Mouse (Mus musculus) heart, embryonic 16.5 days (tissue): Measurements from ENCODE around the gene Tctex1d4. TPM values are rescaled to one million over a fixed set of nuclear protein-coding genes. Genes with fewer than 3 reads are reported as not detected.
A peak's percentile ranks its signal among the peaks of the same experiment; 100 is the strongest.

Experiments
- ATAC-seq: fragments of 200-750 bp; cut with Nextera tagmentation; replicated peaks from 2 replicates; pipeline ENCODE4 v1.8.0; 2017; ENCODE audit warnings: moderate number of reproducible peaks; ENCODE audit not compliant: insufficient read depth, low FRiP score; ENCODE audit errors: extremely low read depth
- H3K27ac ChIP-seq: fragments of 300-500 bp; sonication (generic); 2 replicates; pipeline ENCODE4 v1.5.1; 2014; ENCODE audit warnings: mild to moderate bottlenecking, low read length, control low read depth, moderate library complexity
- H3K27me3 ChIP-seq: fragments of 300-500 bp; sonication (generic); 2 replicates; pipeline ENCODE4 v1.6.1; 2014; ENCODE audit warnings: low read length, mixed read lengths; ENCODE audit not compliant: control insufficient read depth, insufficient read depth
- H3K36me3 ChIP-seq: fragments of 300-500 bp; sonication (generic); 2 replicates; pipeline ENCODE4 v1.6.1; 2014; ENCODE audit not compliant: control insufficient read depth, insufficient read depth
- H3K4me1 ChIP-seq: fragments of 300-500 bp; sonication (generic); 2 replicates; pipeline ENCODE4 v1.6.1; 2014; ENCODE audit warnings: low read length, mixed read lengths; ENCODE audit not compliant: control insufficient read depth, insufficient read depth
- H3K4me2 ChIP-seq: fragments of 300-500 bp; sonication (generic); 2 replicates; pipeline ENCODE4 v1.6.1; 2014; ENCODE audit warnings: low read depth, mild to moderate bottlenecking, control low read depth, low read length
- H3K4me3 ChIP-seq: fragments of 300-500 bp; sonication (generic); 2 replicates; pipeline ENCODE4 v1.5.1; 2014; ENCODE audit warnings: mild to moderate bottlenecking, control low read depth, low read length
- H3K9ac ChIP-seq: fragments of 300-500 bp; sonication (generic); 2 replicates; pipeline ENCODE4 v1.6.1; 2014; ENCODE audit warnings: low read length, control low read depth
- H3K9me3 ChIP-seq: fragments of 300-500 bp; sonication (generic); replicated peaks from 2 replicates; pipeline ENCODE4 v1.6.1; 2016; ENCODE audit warnings: low read length; ENCODE audit not compliant: control insufficient read depth
- WGBS: fragments of 180-500 bp; shearing (Covaris S2); extraction: QIAGEN DNeasy Blood & Tissue Kit; methylation state at CpG from one replicate; pipeline ENCODE4 v1.1.7; 2014; 5-methylcytosine and 5-hydroxymethylcytosine counted together
- polyA plus RNA-seq: library from polyadenylated mRNA; unstranded; fragments of >200 nt; fragmentation: Nextera tagmentation; extraction: Ambion mirVana; gene quantifications from 2 replicates; pipeline ENCODE4 v1.2.1, GENCODE M21; 2015

Tctex1d4 gene
- polyA plus RNA-seq, 1 experiment from 2014 or later, result 0.84 TPM

DNA sequence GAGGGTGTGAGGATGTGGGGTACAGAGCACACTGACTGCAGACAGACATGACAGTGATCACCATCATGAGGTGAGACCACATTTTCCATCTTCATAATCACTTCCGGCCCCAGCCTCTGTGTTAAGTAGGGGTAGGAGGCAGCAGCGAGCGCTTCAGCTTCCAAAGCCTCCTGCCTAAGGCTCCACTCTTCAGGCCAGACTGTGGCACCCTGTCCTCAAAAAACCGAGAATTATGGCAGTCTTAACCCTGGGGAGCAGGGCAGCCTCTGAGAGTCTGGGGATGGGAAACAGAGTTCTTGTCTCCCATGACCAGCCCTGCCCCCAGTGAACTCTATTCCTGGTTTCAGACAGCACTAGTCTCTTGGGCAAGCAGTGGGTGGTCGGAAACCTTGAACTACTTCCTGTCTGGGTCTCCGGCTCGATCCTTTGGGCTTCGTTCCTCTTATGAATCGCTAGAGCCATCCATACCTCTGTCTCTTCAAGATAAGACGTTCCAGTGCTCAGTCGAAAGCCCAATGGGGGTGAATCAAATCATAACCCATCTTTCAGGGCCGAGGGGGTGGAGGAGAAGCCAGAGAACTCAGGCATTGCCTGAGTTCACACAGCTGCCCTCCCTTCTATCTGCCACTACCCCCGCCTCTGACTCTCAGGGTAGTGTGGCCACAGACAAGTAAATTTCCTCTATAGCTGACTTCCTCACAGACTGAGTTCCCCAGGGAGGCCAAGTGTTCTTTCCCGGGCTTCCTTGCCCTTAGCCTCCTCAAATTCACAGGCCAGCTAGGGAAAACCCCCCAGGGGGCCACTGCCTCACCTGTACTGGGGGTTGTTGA is 1.9 kb upstream of the Tctex1d4 start:
- Histone ChIP-seq H3K4me3 (peak overlapping the region; percentile 4; the same call in 1 of the 2 replicates), H3K27ac (peak overlapping the region; percentile 94), H3K9me3 (no peaks in the 10 kb centered on the region), H3K36me3 (peaks cover 4% of the 10 kb centered on the region; the same call in 1 of the 2 replicates), H3K27me3 (no peaks in the 10 kb centered on the region; the same call in 1 of the 2 replicates), H3K4me1 (peaks cover 25% of the 10 kb centered on the region), H3K4me2 (peak overlapping the region; percentile 40), H3K9ac (peak overlapping the region; percentile 62)
- ATAC-seq, result no peak
- WGBS, result 43% methylated on average over 14 of the region's 14 CpGs

DNA sequence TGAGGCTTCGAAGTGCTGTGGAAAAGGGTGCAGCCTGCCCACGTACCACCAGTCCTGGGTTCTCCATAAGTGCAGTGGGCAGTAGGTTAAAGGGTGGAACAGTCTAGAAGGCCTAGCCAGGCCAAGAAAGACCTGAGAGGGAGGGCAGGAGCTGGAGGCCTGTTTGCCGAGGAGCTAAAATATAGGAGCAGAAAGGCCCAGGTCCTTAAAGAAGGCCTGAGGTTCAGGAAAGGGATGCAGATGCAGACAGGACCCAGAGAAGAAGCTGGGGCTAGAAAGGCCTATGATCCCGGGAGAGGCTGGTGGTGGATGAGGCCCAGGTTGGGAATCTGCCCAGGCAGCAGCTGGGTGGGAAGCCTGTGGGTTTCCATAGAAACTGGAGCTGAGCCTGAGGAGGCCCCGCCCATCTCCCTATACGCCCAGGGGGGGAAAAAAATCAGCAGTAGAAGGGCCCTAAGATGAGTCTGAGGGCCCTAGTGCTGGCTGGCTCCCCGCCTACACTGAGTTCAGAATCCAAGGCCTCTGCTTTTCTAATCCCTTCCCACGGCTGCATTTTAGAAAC is 1.2 kb upstream of the Tctex1d4 start, which contains the start of gene Btbd19:
Btbd19 (minus strand) TSS at position 378 of the 562 bp plus-strand sequence.
- WGBS, result 43% methylated on average over 8 of the region's 8 CpGs
- H3K36me3 ChIP-seq, result peaks cover 4% of the 10 kb centered on the region; the same call in 1 of the 2 replicates
- ATAC-seq, result peak; percentile 26; the same call in 1 of the 2 replicates
- peak within 1 kb of the TSS; percentile 62 for H3K9ac ChIP-seq
- H3K4me2 ChIP-seq, result peak within 1 kb of the TSS; percentile 40
- no peaks in the 10 kb centered on the region for H3K9me3 ChIP-seq
- peak within 1 kb of the TSS; percentile 4; the same call in 1 of the 2 replicates for H3K4me3 ChIP-seq
- H3K27me3 ChIP-seq, result no peaks in the 10 kb centered on the region; the same call in 1 of the 2 replicates
- peaks cover 21% of the 10 kb centered on the region for H3K4me1 ChIP-seq
- H3K27ac ChIP-seq, result peak within 1 kb of the TSS; percentile 94

DNA sequence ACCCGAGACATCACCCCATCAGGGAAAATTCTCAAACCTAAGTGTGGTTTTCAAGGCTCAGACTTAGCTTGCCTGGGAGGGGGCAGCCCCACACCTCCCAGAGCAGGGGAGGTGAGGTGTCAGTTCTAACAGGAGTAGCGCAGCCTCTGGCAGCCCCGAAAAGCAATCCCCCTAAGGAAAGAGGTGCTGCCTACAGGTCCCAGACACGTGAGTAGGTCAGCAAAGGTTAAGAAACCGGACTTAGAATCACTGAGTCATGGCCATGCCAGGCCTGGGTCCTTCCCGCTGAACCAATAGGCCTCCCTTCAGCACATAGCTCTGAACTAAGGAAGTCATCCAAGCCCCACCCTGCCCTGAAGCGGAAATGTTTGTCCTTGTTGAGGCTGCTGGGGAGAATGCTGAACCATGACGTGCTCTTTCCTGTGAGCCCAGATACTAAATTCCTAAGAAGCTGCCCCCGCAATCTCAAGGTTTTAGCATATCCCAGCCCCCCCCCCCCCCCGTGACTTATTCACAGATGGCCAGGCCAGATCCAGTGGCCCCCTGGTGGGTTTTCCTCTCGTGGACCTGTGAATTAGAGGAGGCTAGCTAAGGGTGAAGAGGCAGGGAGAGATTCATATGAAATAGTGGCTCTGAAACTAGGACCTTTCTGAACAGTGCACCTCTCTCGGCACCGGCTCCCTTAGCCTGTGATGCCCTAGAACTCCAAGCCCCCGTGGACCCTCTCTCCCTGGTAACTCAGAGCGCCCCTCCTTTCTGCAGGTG is 502 bp upstream of the Tctex1d4 start:
- H3K27me3 ChIP-seq, result no peaks in the 10 kb centered on the region; the same call in 1 of the 2 replicates
- 41% methylated on average over 15 of the region's 15 CpGs for WGBS
- peak overlapping the region; percentile 62 for H3K9ac ChIP-seq
- no peaks in the 10 kb centered on the region for H3K9me3 ChIP-seq
- H3K27ac ChIP-seq, result peak overlapping the region; percentile 94
- peak; percentile 77 for ATAC-seq
- peak overlapping the region; percentile 40; the same call in 1 of the 2 replicates for H3K4me2 ChIP-seq
- peaks cover 21% of the 10 kb centered on the region for H3K4me1 ChIP-seq
- H3K36me3 ChIP-seq, result peaks cover 4% of the 10 kb centered on the region; the same call in 1 of the 2 replicates
- H3K4me3 ChIP-seq, result no peak overlapping the region

DNA sequence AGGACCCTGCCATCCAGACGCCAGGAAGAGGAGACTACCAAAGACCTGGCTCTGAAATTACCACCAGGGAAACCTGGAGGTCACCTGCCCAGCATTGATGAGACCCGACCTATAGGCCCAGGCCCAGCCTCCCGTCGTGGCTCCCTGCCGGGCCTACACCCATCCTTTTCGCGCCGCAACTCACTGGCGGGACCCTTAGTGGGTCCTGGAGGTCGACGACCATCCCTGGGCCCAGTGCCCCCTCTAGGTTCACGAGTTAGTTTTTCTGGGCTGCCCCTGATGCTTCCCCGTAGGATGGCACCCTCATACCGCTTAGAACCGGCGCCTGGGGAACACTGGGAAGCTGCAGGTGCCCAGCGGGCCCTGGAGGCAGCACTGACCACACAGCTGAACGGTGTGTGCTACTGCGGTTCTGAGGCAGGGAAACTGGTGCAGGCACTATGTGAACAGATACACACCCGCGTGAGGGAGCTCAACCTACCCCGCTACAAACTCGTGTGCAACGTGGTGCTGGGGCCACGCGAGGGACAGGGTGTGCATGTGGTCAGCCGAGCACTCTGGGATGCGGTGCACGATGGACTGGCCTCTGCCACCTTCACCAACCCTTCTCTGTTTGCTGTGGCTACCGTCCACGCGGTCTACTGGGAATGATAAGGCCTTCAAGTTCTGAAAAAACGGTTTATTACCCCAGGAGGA is 1.5 kb downstream of the Tctex1d4 start:
- Histone ChIP-seq H3K4me2 (no peak overlapping the region), H3K4me3 (no peak overlapping the region), H3K27me3 (peaks cover 13% of the 10 kb centered on the region), H3K4me1 (peaks cover 19% of the 10 kb centered on the region), H3K9me3 (no peaks in the 10 kb centered on the region), H3K27ac (no peak overlapping the region), H3K36me3 (peaks cover 4% of the 10 kb centered on the region; the same call in 1 of the 2 replicates), H3K9ac (no peak overlapping the region)
- no peak for ATAC-seq
- WGBS, result 88% methylated on average over 33 of the region's 33 CpGs

DNA sequence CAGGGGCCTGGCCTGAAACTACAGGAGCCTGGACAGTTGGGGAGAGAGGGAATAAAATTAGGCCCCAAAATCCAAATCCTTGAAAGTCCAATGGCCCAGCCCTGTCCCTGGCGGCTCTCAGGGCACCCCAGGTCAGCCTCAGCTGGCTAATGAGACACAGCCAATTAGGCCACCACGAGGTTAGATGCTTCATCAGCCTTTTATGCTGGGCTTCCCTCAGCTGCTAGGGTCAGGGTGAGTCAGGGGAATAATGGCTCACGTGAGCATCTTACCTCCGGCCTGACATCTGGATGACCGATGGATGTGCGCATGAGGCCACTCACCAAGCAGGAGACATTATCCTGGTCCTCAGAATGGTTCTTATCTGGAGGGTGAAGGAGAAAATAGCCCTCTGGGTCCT is 4.2 kb downstream of the Tctex1d4 start:
- Histone ChIP-seq H3K4me2 (no peak overlapping the region), H3K27ac (no peak overlapping the region), H3K4me1 (peaks cover 8% of the 10 kb centered on the region), H3K36me3 (peaks cover 4% of the 10 kb centered on the region; the same call in 1 of the 2 replicates), H3K4me3 (no peak overlapping the region), H3K9ac (no peak overlapping the region), H3K27me3 (peaks cover 15% of the 10 kb centered on the region), H3K9me3 (no peaks in the 10 kb centered on the region)
- 77% methylated on average over 6 of the region's 6 CpGs for WGBS
- no peak for ATAC-seq

DNA sequence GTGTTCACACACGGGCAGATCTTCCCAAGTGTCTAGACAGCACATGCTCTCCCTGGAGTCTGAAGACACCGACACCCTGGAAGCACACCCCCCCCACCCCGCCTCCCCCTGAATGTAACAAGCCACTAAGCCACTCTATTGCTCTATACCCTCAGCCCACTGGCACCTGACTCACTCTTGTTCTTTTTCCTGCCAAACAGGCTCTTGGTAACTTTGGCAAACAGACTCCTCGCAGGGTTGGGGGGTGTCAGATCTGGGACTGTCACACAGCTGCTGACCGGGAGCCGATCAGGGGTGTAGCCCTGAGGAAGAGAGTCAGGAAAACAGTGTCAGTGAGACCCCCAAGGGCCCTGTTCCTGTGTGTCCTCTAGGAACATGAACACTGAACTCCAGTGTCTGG is 4.6 kb downstream of the Tctex1d4 start:
- peaks cover 6% of the 10 kb centered on the region for H3K4me1 ChIP-seq
- H3K9me3 ChIP-seq, result no peaks in the 10 kb centered on the region
- ATAC-seq, result no peak
- no peak overlapping the region for H3K4me2 ChIP-seq
- H3K4me3 ChIP-seq, result no peak overlapping the region
- no peak overlapping the region for H3K9ac ChIP-seq
- no peak overlapping the region for H3K27ac ChIP-seq
- WGBS, result 72% methylated on average over 6 of the region's 6 CpGs
- peaks cover 4% of the 10 kb centered on the region; the same call in 1 of the 2 replicates for H3K36me3 ChIP-seq
- peaks cover 15% of the 10 kb centered on the region for H3K27me3 ChIP-seq

DNA sequence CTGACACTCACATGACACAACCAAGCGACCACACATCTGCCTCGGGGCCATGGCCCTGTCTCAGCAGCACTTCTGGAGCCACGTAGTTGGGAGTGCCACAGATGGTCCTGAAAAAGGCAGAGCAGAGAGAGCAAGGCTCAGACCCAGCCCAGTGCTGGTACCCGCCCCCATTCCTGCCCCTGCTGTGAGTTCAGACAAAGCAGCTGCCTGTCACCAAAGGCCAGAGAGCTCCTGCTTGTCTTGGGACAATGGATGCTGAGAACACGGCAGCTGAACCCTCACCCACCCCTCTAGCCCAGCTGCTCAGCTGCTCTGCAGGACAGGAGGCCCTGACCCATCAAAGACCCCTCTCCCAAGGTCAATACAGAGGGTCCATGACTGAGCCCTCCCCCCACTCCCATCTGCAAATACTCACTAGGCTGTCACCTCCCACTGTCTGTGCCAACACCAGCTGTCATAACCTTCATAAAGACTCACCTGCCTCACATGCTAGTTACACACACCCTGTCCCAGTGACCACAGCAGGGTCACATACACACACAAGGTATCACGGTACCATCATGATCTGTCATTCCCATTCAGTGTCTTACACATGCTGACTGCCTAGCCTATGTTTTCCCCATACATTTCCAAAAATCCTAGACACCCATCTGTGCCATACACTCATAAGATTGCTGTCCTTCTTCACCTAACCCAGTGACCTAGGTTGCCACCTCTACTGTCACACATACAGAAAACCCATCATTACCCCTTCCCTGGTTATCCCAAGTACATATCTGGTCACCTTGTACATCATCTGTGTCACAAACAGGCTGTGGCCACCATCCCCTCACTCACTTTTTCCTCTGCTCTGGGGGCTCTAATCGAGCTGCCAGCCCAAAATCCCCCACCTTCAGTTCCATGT is 5.5 kb downstream of the Tctex1d4 start:
- peak overlapping the region; percentile 83 for H3K9ac ChIP-seq
- no peak overlapping the region; the same call in 1 of the 2 replicates for H3K4me3 ChIP-seq
- ATAC-seq, result no peak
- peaks cover 15% of the 10 kb centered on the region for H3K27me3 ChIP-seq
- H3K4me1 ChIP-seq, result peaks cover 4% of the 10 kb centered on the region
- H3K27ac ChIP-seq, result no peak overlapping the region
- H3K9me3 ChIP-seq, result no peaks in the 10 kb centered on the region
- peak overlapping the region; percentile 94 for H3K4me2 ChIP-seq
- H3K36me3 ChIP-seq, result peaks cover 4% of the 10 kb centered on the region; the same call in 1 of the 2 replicates
- WGBS, result 45% methylated on average over 7 of the region's 7 CpGs
